Mouse (Mus musculus): ENCODE data around the gene Dnal1. TPM values are rescaled to one million over a fixed set of nuclear protein-coding genes. Genes with fewer than 3 reads are reported as not detected.
"Not testable (repeated sequence)": the region's sequence is repeated elsewhere in the genome, so short reads cannot be mapped to it uniquely, and the experiment has no call there.

The Dnal1 gene
- polyA plus RNA-seq, 1 experiment from 2014 or later, result 6.6 TPM

GRCm38 (mm10) chr12:84100071-84100470, 14.1 kb upstream of the Dnal1 start:
- Histone ChIP-seq H3K4me3 (no peak overlapping the region), H3K27ac (no peak overlapping the region), H3K27me3 (replicated peaks) (no peaks in the 10 kb centered on the region), H3K9ac (no peak overlapping the region), H3K9me3 (0 out of 2 replicates have a peak, but pooled peaks cover 3% of the 10 kb centered on the region), H3K4me1 (no peaks in the 10 kb centered on the region), H3K36me3 (no peaks in the 10 kb centered on the region), H3K4me2 (replicated peaks) (peak overlapping the region; percentile 75)
- ATAC-seq (ENCODE audit: low FRiP score, low read depth), result no peak
- 43% methylated on average over 1 of the region's 1 CpGs for WGBS

GRCm38 (mm10) chr12:84100604-84101492, 13.3 kb upstream of the Dnal1 start, which contains the start of gene Acot6:
Gene Acot6, plus strand, starts transcription at chr12:84100654.
- ATAC-seq (ENCODE audit: low FRiP score, low read depth), result peak; percentile 75; the same call in 1 of the 2 replicates

GRCm38 (mm10) chr12:84101493-84101845, 12.7 kb upstream of the Dnal1 start:
- no peaks in the 10 kb centered on the region for H3K27me3 ChIP-seq (replicated peaks)
- H3K4me2 ChIP-seq (replicated peaks), result peak overlapping the region; percentile 75
- H3K4me3 ChIP-seq, result peak overlapping the region; percentile 51; the same call in 1 of the 2 replicates
- H3K27ac ChIP-seq, result no peak overlapping the region
- H3K9me3 ChIP-seq, result no peaks in the 10 kb centered on the region
- ATAC-seq (ENCODE audit: low FRiP score, low read depth), result no peak
- H3K9ac ChIP-seq, result no peak overlapping the region; the same call in 1 of the 2 replicates
- H3K4me1 ChIP-seq, result no peaks in the 10 kb centered on the region
- no peaks in the 10 kb centered on the region for H3K36me3 ChIP-seq
- WGBS, result 56% methylated on average over 2 of the region's 2 CpGs

More at GRCm38 (mm10) chr12:84100604-84101492, 13.3 kb upstream of the Dnal1 start, which contains the start of gene Acot6:
- Histone ChIP-seq H3K4me3 (peak within 1 kb of the TSS; percentile 51), H3K4me2 (replicated peaks) (peak within 1 kb of the TSS; percentile 75), H3K9ac (peak within 1 kb of the TSS; percentile 58)
- not testable (repeated sequence) for H3K4me1 ChIP-seq; H3K27me3 ChIP-seq (replicated peaks); H3K27ac ChIP-seq; H3K36me3 ChIP-seq; H3K9me3 ChIP-seq
- under 1% methylated on average over 79 of the region's 80 CpGs for WGBS

GRCm38 (mm10) chr12:84107012-84107411, 7.2 kb upstream of the Dnal1 start:
- Histone ChIP-seq H3K36me3 (no peaks in the 10 kb centered on the region), H3K27me3 (replicated peaks) (no peaks in the 10 kb centered on the region), H3K9ac (no peak overlapping the region), H3K9me3 (no peaks in the 10 kb centered on the region), H3K4me1 (no peaks in the 10 kb centered on the region), H3K4me2 (replicated peaks) (no peak overlapping the region), H3K4me3 (no peak overlapping the region), H3K27ac (no peak overlapping the region)
- 62% methylated on average over 3 of the region's 3 CpGs for WGBS
- no peak for ATAC-seq (ENCODE audit: low FRiP score, low read depth)

GRCm38 (mm10) chr12:84107692-84108091, 6.5 kb upstream of the Dnal1 start:
- no peak overlapping the region for H3K9ac ChIP-seq
- 64% methylated on average over 1 of the region's 1 CpGs for WGBS

GRCm38 (mm10) chr12:84109924-84110323, 4.2 kb upstream of the Dnal1 start:
- ATAC-seq (ENCODE audit: low FRiP score, low read depth), result no peak
- H3K9me3 ChIP-seq, result no peaks in the 10 kb centered on the region
- peaks cover 4% of the 10 kb centered on the region for H3K4me1 ChIP-seq
- no peak overlapping the region for H3K4me3 ChIP-seq
- H3K4me2 ChIP-seq (replicated peaks), result no peak overlapping the region
- H3K9ac ChIP-seq, result no peak overlapping the region
- H3K27ac ChIP-seq, result no peak overlapping the region
- H3K27me3 ChIP-seq (replicated peaks), result no peaks in the 10 kb centered on the region
- 78% methylated on average over 1 of the region's 1 CpGs for WGBS
- H3K36me3 ChIP-seq, result no peaks in the 10 kb centered on the region

More at GRCm38 (mm10) chr12:84107692-84108091, 6.5 kb upstream of the Dnal1 start:
- H3K4me1 ChIP-seq, result no peaks in the 10 kb centered on the region
- H3K9me3 ChIP-seq, result no peaks in the 10 kb centered on the region
- H3K36me3 ChIP-seq, result no peaks in the 10 kb centered on the region
- H3K4me3 ChIP-seq, result no peak overlapping the region
- no peak overlapping the region for H3K4me2 ChIP-seq (replicated peaks)
- no peak for ATAC-seq (ENCODE audit: low FRiP score, low read depth)
- no peak overlapping the region for H3K27ac ChIP-seq
- H3K27me3 ChIP-seq (replicated peaks), result no peaks in the 10 kb centered on the region

- no peak for ATAC-seq (ENCODE audit: low FRiP score, low read depth)
- Histone ChIP-seq H3K36me3 (no peaks in the 10 kb centered on the region), H3K27ac (no peak overlapping the region), H3K9ac (no peak overlapping the region), H3K4me1 (peaks cover 9% of the 10 kb centered on the region), H3K4me3 (no peak overlapping the region), H3K27me3 (replicated peaks) (no peaks in the 10 kb centered on the region), H3K4me2 (replicated peaks) (no peak overlapping the region), H3K9me3 (no peaks in the 10 kb centered on the region)
- WGBS, result 98% methylated on average over 4 of the region's 4 CpGs
Observed at GRCm38 (mm10) chr12:84110814-84111213, 3.4 kb upstream of the Dnal1 start.

GRCm38 (mm10) chr12:84113676-84114075, 490 bp upstream of the Dnal1 start:
- no peak overlapping the region for H3K27ac ChIP-seq
- H3K36me3 ChIP-seq, result no peaks in the 10 kb centered on the region
- ATAC-seq (ENCODE audit: low FRiP score, low read depth), result no peak
- no peaks in the 10 kb centered on the region for H3K9me3 ChIP-seq
- 57% methylated on average over 6 of the region's 6 CpGs for WGBS
- peaks cover 9% of the 10 kb centered on the region for H3K4me1 ChIP-seq
- no peak overlapping the region for H3K9ac ChIP-seq
- H3K27me3 ChIP-seq (replicated peaks), result no peaks in the 10 kb centered on the region
- peak overlapping the region; percentile 69; the same call in 1 of the 2 replicates for H3K4me3 ChIP-seq
- H3K4me2 ChIP-seq (replicated peaks), result peak overlapping the region; percentile 76

- Histone ChIP-seq H3K27ac (no peak overlapping the region), H3K36me3 (no peaks in the 10 kb centered on the region), H3K4me1 (peaks cover 8% of the 10 kb centered on the region), H3K27me3 (replicated peaks) (no peaks in the 10 kb centered on the region), H3K4me2 (replicated peaks) (no peak overlapping the region), H3K9me3 (no peaks in the 10 kb centered on the region), H3K4me3 (no peak overlapping the region), H3K9ac (no peak overlapping the region)
- WGBS, result 98% methylated on average over 5 of the region's 5 CpGs
- ATAC-seq (ENCODE audit: low FRiP score, low read depth), result no peak
Observed at GRCm38 (mm10) chr12:84119584-84119983, 5.4 kb downstream of the Dnal1 start.

- peaks cover 26% of the 10 kb centered on the region; the same call in 1 of the 2 replicates for H3K36me3 ChIP-seq
- no peak overlapping the region for H3K9ac ChIP-seq
- H3K4me2 ChIP-seq (replicated peaks), result no peak overlapping the region
- no peaks in the 10 kb centered on the region for H3K27me3 ChIP-seq (replicated peaks)
- 81% methylated on average over 12 of the region's 12 CpGs for WGBS
- H3K4me1 ChIP-seq, result no peaks in the 10 kb centered on the region
- no peak overlapping the region for H3K4me3 ChIP-seq
- no peak overlapping the region for H3K27ac ChIP-seq
- ATAC-seq (ENCODE audit: low FRiP score, low read depth), result no peak
- H3K9me3 ChIP-seq, result no peaks in the 10 kb centered on the region
Observed at GRCm38 (mm10) chr12:84125892-84126291, 11.7 kb downstream of the Dnal1 start.

- no peak overlapping the region for H3K4me3 ChIP-seq
- H3K27me3 ChIP-seq (replicated peaks), result no peaks in the 10 kb centered on the region
- no peak for ATAC-seq (ENCODE audit: low FRiP score, low read depth)
- 75% methylated on average over 2 of the region's 2 CpGs for WGBS
- H3K4me1 ChIP-seq, result no peaks in the 10 kb centered on the region
- peaks cover 32% of the 10 kb centered on the region for H3K36me3 ChIP-seq
- no peak overlapping the region for H3K27ac ChIP-seq
- no peak overlapping the region for H3K4me2 ChIP-seq (replicated peaks)
- H3K9ac ChIP-seq, result no peak overlapping the region
- H3K9me3 ChIP-seq, result no peaks in the 10 kb centered on the region
Observed at GRCm38 (mm10) chr12:84126899-84127298, 12.7 kb downstream of the Dnal1 start.

GRCm38 (mm10) chr12:84128576-84128975, 14.4 kb downstream of the Dnal1 start:
- Histone ChIP-seq H3K27ac (no peak overlapping the region), H3K27me3 (replicated peaks) (no peaks in the 10 kb centered on the region), H3K4me3 (no peak overlapping the region), H3K36me3 (peaks cover 36% of the 10 kb centered on the region), H3K9ac (no peak overlapping the region), H3K4me1 (no peaks in the 10 kb centered on the region), H3K9me3 (no peaks in the 10 kb centered on the region), H3K4me2 (replicated peaks) (no peak overlapping the region)
- ATAC-seq (ENCODE audit: low FRiP score, low read depth), result no peak
- 81% methylated on average over 6 of the region's 6 CpGs for WGBS
